Mouse (Mus musculus): Measurements from ENCODE around the gene Entpd4b. TPM values are rescaled to one million over a fixed set of nuclear protein-coding genes. Genes with fewer than 3 reads are reported as not detected.
"Not testable (repeated sequence)": the region's sequence is repeated elsewhere in the genome, so short reads cannot be mapped to it uniquely, and the experiment has no call there.

Gene Entpd4b
- 9.2 and 10.2 TPM in 2 replicates for polyA plus RNA-seq (2016; fragmentation: Nextera tagmentation; extraction: Ambion mirVana)

- H3K4me1 ChIP-seq; H3K36me3 ChIP-seq; H3K27me3 ChIP-seq; H3K4me2 ChIP-seq (replicated peaks); H3K9ac ChIP-seq (replicated peaks); H3K4me3 ChIP-seq; H3K27ac ChIP-seq (replicated peaks); H3K9me3 ChIP-seq: not testable (repeated sequence)
- whole genome bisulfite sequencing: no CpG with 5 or more reads among the region's 68 CpGs
- ATAC-seq (ENCODE audit: low FRiP score, low read depth): peak; percentile 94
Measured at GRCm38 (mm10) chr14:69555110-69555831, at the start of gene Entpd4b. Entpd4b (plus strand) TSS chr14:69555424.

GRCm38 (mm10) chr14:69507000-69507399, 48.2 kb upstream of the Entpd4b start:
- not testable (repeated sequence) for ATAC-seq (ENCODE audit: low FRiP score, low read depth)
- no CpG with 5 or more reads among the region's 1 CpGs for WGBS

DNA sequence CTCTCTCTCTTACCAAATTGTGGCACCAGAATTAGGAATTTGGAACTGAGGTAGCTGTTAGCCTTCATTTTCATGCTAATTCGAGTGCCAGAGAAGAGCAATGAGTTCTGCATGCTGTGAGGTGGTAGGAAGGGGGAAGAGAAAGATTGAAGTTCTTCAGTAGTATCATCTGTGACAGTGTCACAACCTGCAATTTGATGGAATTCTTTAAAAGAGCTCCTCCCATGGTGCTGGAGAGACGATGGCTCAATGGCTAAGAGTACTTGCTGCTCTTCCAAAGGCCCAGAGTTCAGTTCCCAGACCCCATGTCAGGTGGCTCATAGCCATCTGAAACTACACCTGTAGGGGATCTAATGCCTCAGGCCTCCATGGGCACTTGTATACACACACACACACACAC, 42.8 kb upstream of the Entpd4b start, which contains the start of gene Gm27179:
Gene Gm27179 (minus strand): TSS at position 101 of the 400 bp plus-strand sequence.
- WGBS: no CpG with 5 or more reads among the region's 2 CpGs
- not testable (repeated sequence) for H3K9me3 ChIP-seq; ATAC-seq (ENCODE audit: low FRiP score, low read depth); H3K4me1 ChIP-seq; H3K4me3 ChIP-seq; H3K36me3 ChIP-seq; H3K9ac ChIP-seq (replicated peaks); H3K4me2 ChIP-seq (replicated peaks); H3K27me3 ChIP-seq; H3K27ac ChIP-seq (replicated peaks)

More at GRCm38 (mm10) chr14:69507000-69507399, 48.2 kb upstream of the Entpd4b start:
- H3K4me1 ChIP-seq; H3K27ac ChIP-seq (replicated peaks); H3K27me3 ChIP-seq; H3K36me3 ChIP-seq; H3K4me2 ChIP-seq (replicated peaks); H3K9ac ChIP-seq (replicated peaks); H3K4me3 ChIP-seq; H3K9me3 ChIP-seq: not testable (repeated sequence)

GRCm38 (mm10) chr14:69520810-69521209, 34.4 kb upstream of the Entpd4b start:
- H3K27me3 ChIP-seq; ATAC-seq (ENCODE audit: low FRiP score, low read depth); H3K4me1 ChIP-seq; H3K9me3 ChIP-seq; H3K27ac ChIP-seq (replicated peaks); H3K4me2 ChIP-seq (replicated peaks); H3K9ac ChIP-seq (replicated peaks); H3K4me3 ChIP-seq; H3K36me3 ChIP-seq: not testable (repeated sequence)
- no CpG with 5 or more reads among the region's 2 CpGs for WGBS

- H3K4me1 ChIP-seq; H3K36me3 ChIP-seq; H3K27ac ChIP-seq (replicated peaks); ATAC-seq (ENCODE audit: low FRiP score, low read depth); H3K27me3 ChIP-seq; H3K4me2 ChIP-seq (replicated peaks); H3K9me3 ChIP-seq; H3K4me3 ChIP-seq; H3K9ac ChIP-seq (replicated peaks): not testable (repeated sequence)
- no CpG with 5 or more reads among the region's 1 CpGs for WGBS
Measured at GRCm38 (mm10) chr14:69523001-69523400, 32.2 kb upstream of the Entpd4b start.

DNA sequence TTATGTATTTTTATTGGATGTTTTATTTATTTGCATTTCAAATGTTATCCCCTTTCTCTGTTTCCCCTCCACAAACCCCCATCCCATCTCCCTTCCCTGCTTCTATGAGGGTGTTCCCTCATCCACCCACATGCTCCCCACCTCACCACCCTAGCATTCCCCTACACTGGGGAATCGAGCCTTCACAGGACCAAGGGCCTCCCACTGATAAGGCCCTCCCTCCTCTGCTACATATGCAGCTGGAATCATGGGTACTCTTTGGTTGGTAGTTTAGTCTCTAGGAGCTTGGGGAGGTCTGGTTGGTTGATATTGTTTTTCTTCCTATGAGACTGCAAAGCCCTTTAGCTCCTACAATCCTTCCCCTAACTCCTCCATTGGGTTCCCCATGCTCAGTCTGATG, 29.0 kb upstream of the Entpd4b start:
- no CpG with 5 or more reads among the region's 1 CpGs for WGBS
- not testable (repeated sequence) for H3K27ac ChIP-seq (replicated peaks); H3K9ac ChIP-seq (replicated peaks); H3K4me1 ChIP-seq; ATAC-seq (ENCODE audit: low FRiP score, low read depth); H3K9me3 ChIP-seq; H3K4me2 ChIP-seq (replicated peaks); H3K27me3 ChIP-seq; H3K4me3 ChIP-seq; H3K36me3 ChIP-seq

GRCm38 (mm10) chr14:69536539-69536938, 18.7 kb upstream of the Entpd4b start:
- not testable (repeated sequence) for ATAC-seq (ENCODE audit: low FRiP score, low read depth); H3K27me3 ChIP-seq; H3K4me2 ChIP-seq (replicated peaks); H3K9me3 ChIP-seq; H3K9ac ChIP-seq (replicated peaks); H3K27ac ChIP-seq (replicated peaks); H3K4me1 ChIP-seq; H3K4me3 ChIP-seq; H3K36me3 ChIP-seq
- WGBS: no CpG with 5 or more reads among the region's 7 CpGs

GRCm38 (mm10) chr14:69540113-69540512, 15.1 kb upstream of the Entpd4b start:
- not testable (repeated sequence) for H3K27ac ChIP-seq (replicated peaks); H3K36me3 ChIP-seq; ATAC-seq (ENCODE audit: low FRiP score, low read depth); H3K4me1 ChIP-seq; H3K4me3 ChIP-seq; H3K27me3 ChIP-seq; H3K4me2 ChIP-seq (replicated peaks); H3K9me3 ChIP-seq; H3K9ac ChIP-seq (replicated peaks)
- WGBS: no CpG with 5 or more reads among the region's 5 CpGs

- not testable (repeated sequence) for H3K36me3 ChIP-seq; ATAC-seq (ENCODE audit: low FRiP score, low read depth); H3K9me3 ChIP-seq; H3K27me3 ChIP-seq; H3K4me3 ChIP-seq; H3K4me1 ChIP-seq; H3K27ac ChIP-seq (replicated peaks); H3K4me2 ChIP-seq (replicated peaks); H3K9ac ChIP-seq (replicated peaks)
- WGBS: no CpG with 5 or more reads among the region's 7 CpGs
Measured at GRCm38 (mm10) chr14:69542695-69543094, 12.5 kb upstream of the Entpd4b start.

DNA sequence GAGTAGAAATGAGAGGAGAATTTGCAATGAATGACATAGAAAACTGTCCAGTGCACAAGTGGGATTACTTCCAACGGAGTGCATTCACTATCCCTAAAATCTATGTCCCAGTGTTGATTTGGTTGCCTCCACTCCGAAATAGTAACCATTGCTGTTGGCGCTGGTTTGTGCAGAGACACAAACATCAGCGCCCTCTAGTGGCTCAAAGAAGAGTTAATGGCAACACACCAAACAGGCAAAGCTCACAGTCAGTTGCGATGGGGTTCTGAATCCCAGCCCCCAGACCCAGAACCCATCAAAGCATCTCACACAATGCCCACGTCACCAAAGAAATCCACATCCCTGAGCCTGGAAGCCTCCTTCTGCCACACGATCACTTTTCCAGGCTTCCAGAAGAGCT, 11.2 kb upstream of the Entpd4b start:
- H3K36me3 ChIP-seq; H3K9me3 ChIP-seq; H3K9ac ChIP-seq (replicated peaks); H3K27ac ChIP-seq (replicated peaks); H3K4me3 ChIP-seq; H3K4me1 ChIP-seq; ATAC-seq (ENCODE audit: low FRiP score, low read depth); H3K27me3 ChIP-seq; H3K4me2 ChIP-seq (replicated peaks): not testable (repeated sequence)
- no CpG with 5 or more reads among the region's 7 CpGs for WGBS

DNA sequence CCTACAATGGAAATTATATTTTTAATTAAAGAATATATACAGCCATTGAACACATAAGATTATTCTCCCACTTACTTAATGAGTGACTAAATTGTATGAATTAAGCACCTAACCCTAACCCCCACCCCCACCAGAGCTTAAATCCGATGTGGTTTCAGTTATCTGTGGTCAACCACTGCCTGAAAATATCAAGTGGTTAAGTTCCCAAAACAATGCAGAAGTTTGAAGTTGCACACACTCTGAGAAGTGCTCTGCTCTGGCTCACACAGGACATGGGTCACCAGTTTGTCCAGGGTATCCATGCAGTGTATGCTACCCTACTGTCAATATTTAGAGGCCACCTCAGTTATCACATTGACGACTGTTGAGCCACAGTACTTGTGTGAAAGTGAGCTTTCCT, 10.2 kb upstream of the Entpd4b start:
- H3K36me3 ChIP-seq: not testable (repeated sequence)
- no CpG with 5 or more reads among the region's 2 CpGs for WGBS

DNA sequence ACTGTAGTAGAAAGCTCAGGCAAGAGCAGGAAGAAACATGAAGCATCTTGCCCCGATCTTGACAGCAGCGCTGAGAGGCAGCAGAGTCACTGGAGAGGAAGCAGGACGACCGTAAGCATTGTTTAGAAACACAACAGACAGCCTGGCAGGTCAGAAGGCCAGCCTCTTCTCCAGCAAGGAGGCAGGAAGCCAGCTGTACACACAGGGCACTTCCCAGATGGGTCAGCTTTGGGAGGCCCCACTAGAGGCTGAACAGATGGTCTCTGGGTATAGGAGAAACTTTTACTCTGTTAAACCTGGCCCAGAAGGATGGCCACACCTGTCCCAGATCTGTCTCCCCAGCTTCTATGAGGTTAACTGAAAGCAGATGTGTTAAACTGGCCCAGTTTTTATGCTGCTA, 7.9 kb upstream of the Entpd4b start:
- not testable (repeated sequence) for H3K27ac ChIP-seq (replicated peaks); H3K9ac ChIP-seq (replicated peaks); H3K4me3 ChIP-seq; ATAC-seq (ENCODE audit: low FRiP score, low read depth); H3K4me2 ChIP-seq (replicated peaks); H3K4me1 ChIP-seq; H3K9me3 ChIP-seq; H3K36me3 ChIP-seq; H3K27me3 ChIP-seq
- no CpG with 5 or more reads among the region's 4 CpGs for WGBS

More for the DNA sequence above, 10.2 kb upstream of the Entpd4b start:
- not testable (repeated sequence) for H3K4me3 ChIP-seq; H3K4me1 ChIP-seq; H3K4me2 ChIP-seq (replicated peaks); H3K27me3 ChIP-seq; H3K9me3 ChIP-seq; H3K9ac ChIP-seq (replicated peaks); H3K27ac ChIP-seq (replicated peaks); ATAC-seq (ENCODE audit: low FRiP score, low read depth)

DNA sequence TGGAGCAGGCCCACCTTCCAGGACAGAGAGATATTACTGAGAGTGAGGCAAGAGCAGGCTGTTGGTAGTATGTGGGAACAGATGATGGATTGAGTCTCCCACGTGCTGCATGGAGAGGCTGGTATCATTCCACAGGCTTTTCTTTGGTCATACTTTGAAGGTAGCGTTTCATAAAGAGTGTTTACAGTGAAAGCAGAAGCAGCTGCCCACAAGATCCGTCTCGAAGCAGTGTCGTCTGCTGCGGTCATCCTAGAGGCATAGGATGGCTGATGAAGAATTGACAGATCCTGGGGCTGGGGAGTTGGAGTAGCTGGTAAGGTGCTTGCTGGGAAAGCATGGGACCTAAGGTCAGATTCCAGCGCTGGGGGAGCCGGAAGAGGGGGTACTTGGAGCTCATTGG, 1.6 kb downstream of the Entpd4b start:
- H3K4me1 ChIP-seq; H3K27ac ChIP-seq (replicated peaks); H3K4me3 ChIP-seq; H3K9me3 ChIP-seq; H3K36me3 ChIP-seq; H3K4me2 ChIP-seq (replicated peaks); H3K27me3 ChIP-seq; H3K9ac ChIP-seq (replicated peaks); ATAC-seq (ENCODE audit: low FRiP score, low read depth): not testable (repeated sequence)
- WGBS: no CpG with 5 or more reads among the region's 8 CpGs

All from midbrain, embryonic 12.5 days (tissue).